Comparison of ENCODE assay signal across 20 mouse cellular contexts in genomic region chr10:120874261-120874660, GRCm38 (mm10). TPM values are rescaled to one million over a fixed set of nuclear protein-coding genes. Genes with fewer than 3 reads are reported as not detected.
A peak's percentile ranks its signal among the peaks of the same experiment; 100 is the strongest.
DNase-seq lines count a peak whose midpoint lies in the region; ATAC-seq and TF ChIP-seq lines count a peak whose summit lies in the region.
"Had no signal": no experiment of that assay in that cellular context is flagged by ENCODE, and none has a peak within 500 bp of the region (broad histone marks: within the 10 kb centered on the region; RNA-seq: fewer than 3 reads in every experiment).

No protein-coding gene starts in this region.

- no peak for TF ChIP-seq POLR2A in heart, adult 2 months (IDR thresholded peaks at IDR 0.05; ENCODE audit: insufficient read depth, low read depth, low read length)

- H3K4me2 ChIP-seq in heart, embryonic 14.5 days (ENCODE audit: low read length): peak overlapping the region; percentile 60
- H3K4me2 ChIP-seq in hindbrain, embryonic 14.5 days (replicated peaks): no peak overlapping the region
- H3K4me2 ChIP-seq: limb, embryonic 15.5 days; midbrain, embryonic 13.5 days had no signal

- no peak for TF ChIP-seq CTCF in heart, adult 2 months (IDR thresholded peaks at IDR 0.05)

- H3K9me3 ChIP-seq in heart, embryonic 14.5 days (ENCODE audit: control insufficient read depth, low read length): no peaks in the 10 kb centered on the region
- H3K9me3 ChIP-seq in limb, embryonic 10.5 days (replicated peaks): no peaks in the 10 kb centered on the region
- no peaks in the 10 kb centered on the region for H3K9me3 ChIP-seq in hindbrain, embryonic 14.5 days (ENCODE audit: control insufficient read depth, low read length)
- H3K9me3 ChIP-seq: limb, embryonic 15.5 days; midbrain, embryonic 13.5 days had no signal

- peaks cover 3% of the 10 kb centered on the region; the same call in 1 of the 2 replicates for H3K79me2 ChIP-seq in heart, adult 2 months (replicated peaks; ENCODE audit: control insufficient read depth, insufficient read depth, low read length)

- H3K27ac ChIP-seq in heart, adult 2 months: peak overlapping the region; percentile 37; the same call in 1 of the 2 replicates
- peak overlapping the region; percentile 87 to 90 for H3K27ac ChIP-seq in heart, embryonic 14.5 days (replicated peaks in 1 of 2; ENCODE audit: control insufficient read depth in 1 of 2, insufficient read depth in 1 of 2, low read depth in 2 of 2, low read length in 2 of 2)
- peak overlapping the region; percentile 86 for H3K27ac ChIP-seq in limb, embryonic 10.5 days
- no peak overlapping the region for H3K27ac ChIP-seq in hindbrain, embryonic 14.5 days
- H3K27ac ChIP-seq: limb, embryonic 15.5 days; midbrain, embryonic 13.5 days had no signal

- no peaks in the 10 kb centered on the region for H3K27me3 ChIP-seq in heart, adult 2 months (ENCODE audit: control insufficient read depth, insufficient read depth, low read length)
- H3K27me3 ChIP-seq in heart, embryonic 14.5 days (ENCODE audit: control insufficient read depth, insufficient read depth, low read length): no peaks in the 10 kb centered on the region
- no peaks in the 10 kb centered on the region for H3K27me3 ChIP-seq in limb, embryonic 10.5 days (ENCODE audit: low read depth, poor library complexity, severe bottlenecking)
- H3K27me3 ChIP-seq in hindbrain, embryonic 14.5 days (ENCODE audit: control insufficient read depth, insufficient read depth, low read length): no peaks in the 10 kb centered on the region
- H3K27me3 ChIP-seq: midbrain, embryonic 13.5 days had no signal

- H3K4me3 ChIP-seq in heart, adult 2 months: no peak overlapping the region
- H3K4me3 ChIP-seq in heart, embryonic 14.5 days (ENCODE audit: control insufficient read depth in 1 of 2, insufficient read depth in 1 of 2, low read depth in 1 of 2, low read length in 2 of 2): no peak overlapping the region
- H3K4me3 ChIP-seq in limb, embryonic 10.5 days: no peak overlapping the region
- H3K4me3 ChIP-seq in hindbrain, embryonic 14.5 days (replicated peaks; ENCODE audit: low read length): no peak overlapping the region
- H3K4me3 ChIP-seq: limb, embryonic 15.5 days; midbrain, embryonic 13.5 days; myocyte had no signal

- peaks cover 11% of the 10 kb centered on the region for H3K4me1 ChIP-seq in heart, adult 2 months (ENCODE audit: control insufficient read depth, insufficient read depth, low read length)
- peaks cover 29 to 53% of the 10 kb centered on the region in 2 experiments for H3K4me1 ChIP-seq in heart, embryonic 14.5 days (ENCODE audit: control insufficient read depth in 2 of 2, insufficient read depth in 2 of 2, low read length in 2 of 2)
- peaks cover 75% of the 10 kb centered on the region for H3K4me1 ChIP-seq in limb, embryonic 10.5 days
- peaks cover 4% of the 10 kb centered on the region; the same call in 1 of the 2 replicates for H3K4me1 ChIP-seq in hindbrain, embryonic 14.5 days (replicated peaks; ENCODE audit: control insufficient read depth, insufficient read depth, low read length)

- H3K36me3 ChIP-seq in heart, adult 2 months (ENCODE audit: control insufficient read depth, insufficient read depth, low read length): peaks cover 6% of the 10 kb centered on the region
- H3K36me3 ChIP-seq in heart, embryonic 14.5 days (ENCODE audit: control insufficient read depth, insufficient read depth, low read length): peaks cover 15% of the 10 kb centered on the region
- peaks cover 6% of the 10 kb centered on the region for H3K36me3 ChIP-seq in limb, embryonic 10.5 days
- H3K36me3 ChIP-seq in hindbrain, embryonic 14.5 days (replicated peaks; ENCODE audit: control insufficient read depth, insufficient read depth): no peaks in the 10 kb centered on the region
- H3K36me3 ChIP-seq: G1E; limb, embryonic 15.5 days; midbrain, embryonic 13.5 days had no signal

- no peak for ATAC-seq in heart, embryonic 14.5 days (ENCODE audit: insufficient number of reproducible peaks, insufficient read depth, low FRiP score, low read depth)
- no peak for ATAC-seq in hindbrain, embryonic 14.5 days (ENCODE audit: low FRiP score)
- ATAC-seq: forebrain, embryonic 14.5 days; midbrain, embryonic 13.5 days had no signal

- no peak overlapping the region for H3K9ac ChIP-seq in heart, adult 2 months (ENCODE audit: low read depth, low read length)
- H3K9ac ChIP-seq in heart, embryonic 14.5 days (ENCODE audit: low read length): peak overlapping the region; percentile 64
- no peak overlapping the region for H3K9ac ChIP-seq in hindbrain, embryonic 14.5 days
- H3K9ac ChIP-seq: limb, embryonic 15.5 days; midbrain, embryonic 13.5 days had no signal

- no peak for DNase-seq in heart, adult 2 months
- no peak for DNase-seq in heart, postnatal 36 days
- peak; percentile 54 for DNase-seq in embryo, embryonic 10.5 days (ENCODE audit: low spot score)
- DNase-seq in limb, embryonic 10.5 days (ENCODE audit: low spot score): no peak
- DNase-seq in hindbrain, embryonic 14.5 days (ENCODE audit: low spot score): no peak
- DNase-seq in layer of hippocampus, postnatal 14 days (ENCODE audit: low spot score in 2 of 2): no peak
- no peak for DNase-seq in frontal cortex, postnatal 25 days (ENCODE audit: low spot score in 2 of 2)
- DNase-seq: adrenal gland, postnatal 14 days; cerebellum, adult 9-11 months; gastrocnemius, postnatal 25 days; kidney, postnatal 36 days; layer of hippocampus, adult 9-11 months; lung, postnatal 10 days; thymus, postnatal 4 days had no signal

- TF ChIP-seq EP300 in heart, adult 2 months (IDR thresholded peaks at IDR 0.05; ENCODE audit: insufficient read depth, low read depth, low read length): no peak

- 51% methylated on average over 12 of the region's 12 CpGs for WGBS in heart, adult 2 months
- WGBS in heart, embryonic 14.5 days: 27% methylated on average over 12 of the region's 12 CpGs
- WGBS in limb, embryonic 10.5 days: 40% methylated on average over 12 of the region's 12 CpGs
- 78% methylated on average over 12 of the region's 12 CpGs for WGBS in hindbrain, embryonic 14.5 days

- intact Hi-C loops in heart, adult 2 months (cut with DNase I): loop anchor here (5.0 kb wide), 1 partner anchor 158 kb away; the partner anchor contains the start of gene Wif1
- intact Hi-C loops in heart, postnatal 36 days (cut with DNase I): loop anchor here (5.0 to 10.0 kb wide), 2 partner anchors 383 to 569 kb away; no protein-coding TSS in a partner anchor

RNA-seq across cellular contexts. Expression of gene Msrb3, which starts 24.6 kb away (rescaled TPM):
- total RNA-seq in heart, adult 2 months (2021): 10 to 100 TPM; 88.7 to 92.5 TPM
- polyA plus RNA-seq in heart, adult 2 months (2012; rRNA removed): 53.5 and 86.5 TPM in 2 replicates
- 10 to 100 TPM; 84.0 to 89.1 TPM for total RNA-seq in heart, postnatal 36 days (2021)
- 38.7 and 41.0 TPM in 2 replicates for polyA plus RNA-seq in heart, embryonic 14.5 days (2014; fragmentation: Nextera tagmentation; extraction: Ambion mirVana)
- 5.4 and 7.2 TPM in 2 replicates for polyA plus RNA-seq in limb, embryonic 10.5 days (2016; fragmentation: Nextera tagmentation; extraction: Ambion mirVana)
- polyA plus RNA-seq in hindbrain, embryonic 14.5 days (2014; fragmentation: Nextera tagmentation; extraction: Ambion mirVana): 0.77 and 1.3 TPM in 2 replicates
- 1 to 10 TPM; 4.6 to 5.9 TPM for total RNA-seq in layer of hippocampus, postnatal 14 days (2021)
- polyA plus RNA-seq: G1E had no signal
